Mouse (Mus musculus) myocyte (in vitro differentiated cells): Measurements from ENCODE around the gene Cse1l. TPM values are rescaled to one million over a fixed set of nuclear protein-coding genes. Genes with fewer than 3 reads are reported as not detected.

Experiments used
- H3K27me3 ChIP-seq: one replicate; pipeline ENCODE4 v1.6.1; 2011; ENCODE audit not compliant: control insufficient read depth, insufficient read depth, insufficient read length
- H3K36me3 ChIP-seq: one replicate; pipeline ENCODE4 v1.6.1; 2011; ENCODE audit not compliant: control insufficient read depth, insufficient read depth
- H3K4me2 ChIP-seq: one replicate; pipeline ENCODE4 v1.6.1; 2011; ENCODE audit warnings: low read depth, control low read depth
- H3K4me3 ChIP-seq: one replicate; pipeline ENCODE4 v1.5.1; 2011; ENCODE audit warnings: mild to moderate bottlenecking, control low read depth, moderate library complexity
- H3K79me2 ChIP-seq: one replicate; pipeline ENCODE4 v1.6.1; 2011; ENCODE audit not compliant: control insufficient read depth, insufficient read depth
- H3ac ChIP-seq: one replicate; pipeline ENCODE4 v1.6.1; 2011; ENCODE audit not compliant: control insufficient read depth, insufficient read length
- CEBPB ChIP-seq: IDR thresholded peaks from 2 replicates; pipeline ENCODE4 v1.6.1; 2011; ENCODE audit warnings: mild to moderate bottlenecking, moderate library complexity; ENCODE audit not compliant: poor library complexity, insufficient read depth, severe bottlenecking
- E2F4 ChIP-seq: IDR thresholded peaks from one replicate; pipeline ENCODE4 v1.6.1; 2011; ENCODE audit warnings: mild to moderate bottlenecking, control low read depth, moderate library complexity; ENCODE audit not compliant: insufficient read depth
- MAX ChIP-seq: IDR thresholded peaks from one replicate; pipeline ENCODE4 v1.6.1; 2011; ENCODE audit warnings: low read depth, mild to moderate bottlenecking, control low read depth
- MYOD1 ChIP-seq, 3 experiments: IDR thresholded peaks; one replicate each; pipeline ENCODE4 v1.6.1; 2011; ENCODE audit warnings: control low read depth in 2 of 3, low read depth in 2 of 3, mild to moderate bottlenecking in 2 of 3, moderate library complexity in 1 of 3; ENCODE audit not compliant: insufficient read length in 2 of 3, control insufficient read depth in 1 of 3
- MYOG ChIP-seq, 3 experiments: IDR thresholded peaks; one replicate each; pipeline ENCODE4 v1.6.1; 2011; ENCODE audit warnings: control low read depth in 2 of 3, low read depth in 2 of 3, mild to moderate bottlenecking in 2 of 3; ENCODE audit not compliant: insufficient read length in 2 of 3, control insufficient read depth in 1 of 3, insufficient read depth in 1 of 3
- POLR2A ChIP-seq: IDR thresholded peaks from one replicate; pipeline ENCODE4 v1.6.1; 2011; ENCODE audit warnings: low read depth, mild to moderate bottlenecking, control low read depth, moderate library complexity; ENCODE audit not compliant: insufficient read length
- POLR2AphosphoS2 ChIP-seq: IDR thresholded peaks from one replicate; pipeline ENCODE4 v1.6.1; 2011; ENCODE audit warnings: low read depth, control low read depth; ENCODE audit not compliant: insufficient read length
- REST ChIP-seq: IDR thresholded peaks from one replicate; pipeline ENCODE4 v1.6.1; 2011; ENCODE audit warnings: mild to moderate bottlenecking, control low read depth, moderate library complexity; ENCODE audit not compliant: insufficient read depth, insufficient read length
- SRF ChIP-seq: IDR thresholded peaks from one replicate; pipeline ENCODE4 v1.6.1; 2011; ENCODE audit warnings: low read depth; ENCODE audit not compliant: control insufficient read depth, insufficient read length
- TCF12 ChIP-seq: IDR thresholded peaks from one replicate; pipeline ENCODE4 v1.6.1; 2011; ENCODE audit warnings: mild to moderate bottlenecking, control low read depth; ENCODE audit not compliant: poor library complexity, insufficient read depth, severe bottlenecking
- TCF3 ChIP-seq: IDR thresholded peaks from one replicate; pipeline ENCODE4 v1.6.1; 2011; ENCODE audit warnings: low read depth, control low read depth; ENCODE audit not compliant: insufficient read length
- USF1 ChIP-seq: IDR thresholded peaks from one replicate; pipeline ENCODE4 v1.6.1; 2011; ENCODE audit warnings: low read depth, mild to moderate bottlenecking, control low read depth, moderate library complexity
- polyA plus RNA-seq: library from polyadenylated mRNA; unstranded; fragments of >200 nt; fragmentation: generic; extraction: Trizol; gene quantifications from one replicate; pipeline ENCODE4 v1.2.1, GENCODE M21; 2012; ENCODE audit warnings: missing spikeins

Cse1l gene
- polyA plus RNA-seq, 1 experiment, result 26.7 TPM

GRCm38 (mm10) chr2:166934416-166934815, 28.6 kb downstream of the Cse1l start:
- H3K4me3 ChIP-seq, result no peak overlapping the region
- no peaks in the 10 kb centered on the region for H3K79me2 ChIP-seq
- no peak overlapping the region for H3ac ChIP-seq
- H3K27me3 ChIP-seq, result no peaks in the 10 kb centered on the region
- no peak for TF ChIP-seq MAX
- TF ChIP-seq MYOG (IDR thresholded peaks at IDR 0.05; ENCODE audit: control insufficient read depth in 1 of 3, insufficient read depth in 1 of 3, insufficient read length in 2 of 3, low read depth in 2 of 3), result no peak
- TF ChIP-seq POLR2AphosphoS2, result no peak
- TF ChIP-seq POLR2A, result no peak
- no peak for TF ChIP-seq SRF
- no peak for TF ChIP-seq MYOD1 (IDR thresholded peaks at IDR 0.05; ENCODE audit: control insufficient read depth in 1 of 3, insufficient read length in 2 of 3, low read depth in 2 of 3)
- H3K36me3 ChIP-seq, result peaks cover 71% of the 10 kb centered on the region
- H3K4me2 ChIP-seq, result no peak overlapping the region

GRCm38 (mm10) chr2:166935582-166935981, 29.7 kb downstream of the Cse1l start:
- H3K36me3 ChIP-seq, result peaks cover 63% of the 10 kb centered on the region
- TF ChIP-seq POLR2A (no peak), MYOD1 (IDR thresholded peaks at IDR 0.05; ENCODE audit: control insufficient read depth in 1 of 3, insufficient read length in 2 of 3, low read depth in 2 of 3) (no peak), CEBPB (no peak), E2F4 (no peak), REST (no peak), MAX (no peak), TCF12 (no peak), POLR2AphosphoS2 (no peak), SRF (no peak)
- H3K4me3 ChIP-seq, result no peak overlapping the region
- H3ac ChIP-seq, result no peak overlapping the region
- H3K79me2 ChIP-seq, result no peaks in the 10 kb centered on the region
- H3K4me2 ChIP-seq, result no peak overlapping the region
- H3K27me3 ChIP-seq, result no peaks in the 10 kb centered on the region

GRCm38 (mm10) chr2:166936166-166936565, 30.3 kb downstream of the Cse1l start:
- Histone ChIP-seq H3K27me3 (no peaks in the 10 kb centered on the region), H3ac (no peak overlapping the region), H3K4me3 (no peak overlapping the region), H3K36me3 (peaks cover 63% of the 10 kb centered on the region), H3K79me2 (no peaks in the 10 kb centered on the region), H3K4me2 (no peak overlapping the region)
- TF ChIP-seq SRF, result no peak
- no peak for TF ChIP-seq POLR2AphosphoS2
- no peak for TF ChIP-seq REST
- no peak for TF ChIP-seq USF1
- TF ChIP-seq E2F4, result no peak
- TF ChIP-seq TCF12, result no peak
- no peak for TF ChIP-seq TCF3
- TF ChIP-seq MYOG (IDR thresholded peaks at IDR 0.05; ENCODE audit: control insufficient read depth in 1 of 3, insufficient read depth in 1 of 3, insufficient read length in 2 of 3, low read depth in 2 of 3), result no peak
- no peak for TF ChIP-seq POLR2A
- no peak for TF ChIP-seq MYOD1 (IDR thresholded peaks at IDR 0.05; ENCODE audit: control insufficient read depth in 1 of 3, insufficient read length in 2 of 3, low read depth in 2 of 3)
- TF ChIP-seq CEBPB, result no peak
- no peak for TF ChIP-seq MAX

- no peak for TF ChIP-seq CEBPB
- TF ChIP-seq MYOD1 (IDR thresholded peaks at IDR 0.05; ENCODE audit: control insufficient read depth in 1 of 3, insufficient read length in 2 of 3, low read depth in 2 of 3), result no peak
- TF ChIP-seq SRF, result no peak
- no peak for TF ChIP-seq REST
- TF ChIP-seq POLR2AphosphoS2, result no peak
- no peak for TF ChIP-seq TCF3
- no peak for TF ChIP-seq USF1
- no peak for TF ChIP-seq MYOG (IDR thresholded peaks at IDR 0.05; ENCODE audit: control insufficient read depth in 1 of 3, insufficient read depth in 1 of 3, insufficient read length in 2 of 3, low read depth in 2 of 3)
- TF ChIP-seq POLR2A, result no peak
- TF ChIP-seq TCF12, result no peak
- no peak for TF ChIP-seq E2F4
- no peak for TF ChIP-seq MAX
- Histone ChIP-seq H3K27me3 (no peaks in the 10 kb centered on the region), H3K79me2 (no peaks in the 10 kb centered on the region), H3ac (no peak overlapping the region), H3K4me2 (no peak overlapping the region), H3K36me3 (peaks cover 83% of the 10 kb centered on the region), H3K4me3 (no peak overlapping the region)
Measured at GRCm38 (mm10) chr2:166943146-166943545, 37.3 kb downstream of the Cse1l start.

GRCm38 (mm10) chr2:166944346-166944745, 38.5 kb downstream of the Cse1l start:
- Histone ChIP-seq H3K36me3 (peaks cover 86% of the 10 kb centered on the region), H3K4me2 (no peak overlapping the region), H3K79me2 (no peaks in the 10 kb centered on the region), H3K27me3 (no peaks in the 10 kb centered on the region), H3ac (no peak overlapping the region), H3K4me3 (no peak overlapping the region)
- TF ChIP-seq POLR2AphosphoS2, result no peak
- no peak for TF ChIP-seq TCF12
- TF ChIP-seq CEBPB, result no peak
- TF ChIP-seq E2F4, result no peak
- TF ChIP-seq POLR2A, result no peak
- no peak for TF ChIP-seq MAX
- TF ChIP-seq TCF3, result no peak
- no peak for TF ChIP-seq MYOD1 (IDR thresholded peaks at IDR 0.05; ENCODE audit: control insufficient read depth in 1 of 3, insufficient read length in 2 of 3, low read depth in 2 of 3)
- TF ChIP-seq SRF, result no peak
- TF ChIP-seq REST, result no peak
- no peak for TF ChIP-seq USF1
- no peak for TF ChIP-seq MYOG (IDR thresholded peaks at IDR 0.05; ENCODE audit: control insufficient read depth in 1 of 3, insufficient read depth in 1 of 3, insufficient read length in 2 of 3, low read depth in 2 of 3)
